Mouse (Mus musculus) adrenal gland (tissue): ENCODE results near the gene Cdk12.
"Not testable (repeated sequence)": the region's sequence is repeated elsewhere in the genome, so short reads cannot be mapped to it uniquely, and the experiment has no call there.

Experiments used
- intact Hi-C: fragments of 180-260 bp; cut with DNase I; formaldehyde crosslinking; loops from one replicate; pipeline ENCODE4 v1.15.1; 2025
- long read RNA-seq, 2 experiments: library from polyadenylated mRNA; unstranded; transcript quantifications; one replicate each; pipeline ENCODE4 v2.0.0; 2020; ENCODE audit warnings: borderline replicate concordance in 1 of 2; ENCODE audit not compliant: insufficient replicate concordance in 1 of 2

Cdk12 gene
- long read RNA-seq, experiment 1, partial matches to known transcripts, result 2 of 3 reads
- long read RNA-seq, experiment 1, other reads (novel, unspliced or antisense), result 1 of 3 reads
- long read RNA-seq, experiment 2, partial matches to known transcripts, result 1 of 6 reads
- long read RNA-seq, experiment 2, other reads (novel, unspliced or antisense), result 5 of 6 reads

GRCm38 (mm10) chr11:98202641-98203350 is at the start of gene Cdk12:
TSS of gene Cdk12 (plus strand) at chr11:98203059.
- intact Hi-C loops, result no loop called here

- intact Hi-C loops, result loop anchor here (5.0 kb wide), 1 partner anchor 77 kb away; no protein-coding TSS in a partner anchor
Measured at GRCm38 (mm10) chr11:98155094-98155493, 47.8 kb upstream of the Cdk12 start.

- intact Hi-C loops, result no loop called here
Measured at GRCm38 (mm10) chr11:98168400-98168799, 34.5 kb upstream of the Cdk12 start.

- intact Hi-C loops, result not testable (repeated sequence)
Measured at GRCm38 (mm10) chr11:98182149-98182548, 20.7 kb upstream of the Cdk12 start.

GRCm38 (mm10) chr11:98187640-98188395 is 15.0 kb upstream of the Cdk12 start:
- intact Hi-C loops, result no loop called here

GRCm38 (mm10) chr11:98190820-98191219 is 12.0 kb upstream of the Cdk12 start:
- intact Hi-C loops, result no loop called here

- intact Hi-C loops, result no loop called here
Measured at GRCm38 (mm10) chr11:98192901-98193805, 9.7 kb upstream of the Cdk12 start, which contains the start of gene Med1. TSS of gene Med1 (minus strand) at chr11:98193293.

GRCm38 (mm10) chr11:98201791-98202640 is 843 bp upstream of the Cdk12 start:
- intact Hi-C loops, result no loop called here

GRCm38 (mm10) chr11:98203351-98203911 is 572 bp downstream of the Cdk12 start:
- intact Hi-C loops, result no loop called here

- intact Hi-C loops, result no loop called here
Measured at GRCm38 (mm10) chr11:98203931-98204421, 1.1 kb downstream of the Cdk12 start.

GRCm38 (mm10) chr11:98205463-98205862 is 2.6 kb downstream of the Cdk12 start:
- intact Hi-C loops, result no loop called here

GRCm38 (mm10) chr11:98206281-98206680 is 3.4 kb downstream of the Cdk12 start:
- intact Hi-C loops, result not testable (repeated sequence)

GRCm38 (mm10) chr11:98209661-98210060 is 6.8 kb downstream of the Cdk12 start:
- intact Hi-C loops, result not testable (repeated sequence)

- intact Hi-C loops, result no loop called here
Measured at GRCm38 (mm10) chr11:98213311-98213710, 10.5 kb downstream of the Cdk12 start.

GRCm38 (mm10) chr11:98226349-98226748 is 23.5 kb downstream of the Cdk12 start:
- intact Hi-C loops, result loop anchor here (5.0 kb wide), 1 partner anchor 54 kb away; no protein-coding TSS in a partner anchor

- intact Hi-C loops, result no loop called here
Measured at GRCm38 (mm10) chr11:98238416-98238815, 35.6 kb downstream of the Cdk12 start.

GRCm38 (mm10) chr11:98238995-98239394 is 36.1 kb downstream of the Cdk12 start:
- intact Hi-C loops, result no loop called here

- intact Hi-C loops, result not testable (repeated sequence)
Measured at GRCm38 (mm10) chr11:98242910-98243309, 40.1 kb downstream of the Cdk12 start.

GRCm38 (mm10) chr11:98244415-98244814 is 41.6 kb downstream of the Cdk12 start:
- intact Hi-C loops, result no loop called here
